Mouse (Mus musculus): Measurements from ENCODE around the gene Ramp1. TPM values are rescaled to one million over a fixed set of nuclear protein-coding genes. Genes with fewer than 3 reads are reported as not detected.
A peak's percentile ranks its signal among the peaks of the same experiment; 100 is the strongest.

The Ramp1 gene
- total and polyA plus RNA-seq, 3 experiments = 4.1 to 5.6 TPM; not detected in 1

- Histone ChIP-seq H3K27me3 (ENCODE audit: control insufficient read depth in 1 of 2, insufficient read depth in 2 of 2, low read length in 2 of 2) (no peaks in the 10 kb centered on the region), H3K79me2 (ENCODE audit: control insufficient read depth, insufficient read depth, low read length, poor library complexity) (no peaks in the 10 kb centered on the region), H3K4me3 (ENCODE audit: control insufficient read depth in 1 of 2, insufficient read depth in 1 of 2, low read depth in 2 of 2, low read length in 2 of 2) (peak overlapping the region; percentile 18 to 25), H3K9ac (ENCODE audit: control insufficient read depth, low read depth, low read length, poor library complexity, severe bottlenecking) (peak overlapping the region; percentile 63), H3K9me3 (replicated peaks; ENCODE audit: insufficient read depth, low read length) (no peaks in the 10 kb centered on the region), H3K36me3 (ENCODE audit: control insufficient read depth in 1 of 2, insufficient read depth in 2 of 2, low read length in 2 of 2) (peaks cover 0 to 19% of the 10 kb centered on the region in 2 experiments; a peak in 2 of 4 replicates), H3K4me1 (ENCODE audit: control insufficient read depth in 1 of 2, insufficient read depth in 2 of 2, low read length in 2 of 2) (peaks cover 18 to 27% of the 10 kb centered on the region in 2 experiments), H3K27ac (ENCODE audit: control insufficient read depth, low read depth, low read length) (peak overlapping the region; percentile 99)
- DNase-seq (ENCODE audit: low read depth, low spot score) = peak; percentile 92
- TF ChIP-seq ZKSCAN1 (IDR thresholded peaks at IDR 0.05; ENCODE audit: low read depth, low read length) (no peak), POLR2AphosphoS2 (IDR thresholded peaks at IDR 0.05; ENCODE audit: low read length) (peak; percentile 76), USF2 (IDR thresholded peaks at IDR 0.05; ENCODE audit: borderline replicate concordance in 1 of 2, insufficient read depth in 1 of 2, low read depth in 1 of 2, low read length in 2 of 2) (no peak), CTCF (IDR thresholded peaks at IDR 0.05 in 2 of 3, conservative IDR thresholded peaks at IDR 0.05 in 1 of 3; ENCODE audit: control insufficient read depth in 1 of 3, insufficient read depth in 1 of 3, low read depth in 2 of 3, low read length in 3 of 3, poor library complexity in 1 of 3, severe bottlenecking in 1 of 3) (no peak), ZNF384 (IDR thresholded peaks at IDR 0.05; ENCODE audit: low read depth, low read length) (no peak), POLR2A (IDR thresholded peaks at IDR 0.05; ENCODE audit: control insufficient read depth in 1 of 2, insufficient read depth in 1 of 2, low read depth in 1 of 2, low read length in 2 of 2, poor library complexity in 1 of 2) (peak; percentile 40 to 55; a peak in 2 of 4 replicates), POLR2AphosphoS5 (IDR thresholded peaks at IDR 0.05; ENCODE audit: borderline replicate concordance, low read depth, low read length) (no peak; the same call in 1 of the 2 replicates), JUND (IDR thresholded peaks at IDR 0.05; ENCODE audit: low read depth, low read length) (0 out of 2 replicates have a peak, but pooled peaks have one; percentile 53), MYC (IDR thresholded peaks at IDR 0.05; ENCODE audit: low read depth, low read length) (peak; percentile 56; the same call in 1 of the 2 replicates), BHLHE40 (IDR thresholded peaks at IDR 0.05; ENCODE audit: borderline replicate concordance, low read depth, low read length) (peak; percentile 75; the same call in 1 of the 2 replicates), NRF1 (IDR thresholded peaks at IDR 0.05; ENCODE audit: insufficient read depth, low read depth, low read length, poor library complexity, severe bottlenecking) (no peak), HCFC1 (IDR thresholded peaks at IDR 0.05; ENCODE audit: low read depth, low read length) (0 out of 2 replicates have a peak, but pooled peaks have one; percentile 20), MYB (IDR thresholded peaks at IDR 0.05; ENCODE audit: low read depth, low read length) (peak; percentile 88), CHD1 (IDR thresholded peaks at IDR 0.05; ENCODE audit: low read depth, low read length) (peak; percentile 81), RCOR1 (IDR thresholded peaks at IDR 0.05; ENCODE audit: low read depth, low read length) (peak; percentile 83), ETS1 (IDR thresholded peaks at IDR 0.05; ENCODE audit: low read depth, low read length) (peak; percentile 71), RAD21 (IDR thresholded peaks at IDR 0.05; ENCODE audit: low read depth, low read length) (no peak; the same call in 1 of the 2 replicates), NELFE (IDR thresholded peaks at IDR 0.05; ENCODE audit: low read depth, low read length) (peak; percentile 53), ZMIZ1 (IDR thresholded peaks at IDR 0.05; ENCODE audit: low read depth, low read length) (peak; percentile 66; the same call in 1 of the 2 replicates), KAT2A (conservative IDR thresholded peaks at IDR 0.05; ENCODE audit: low read depth, low read length) (0 out of 2 replicates have a peak, but pooled peaks have one; percentile 4), ELF1 (IDR thresholded peaks at IDR 0.05; ENCODE audit: low read depth, low read length) (no peak), CHD2 (IDR thresholded peaks at IDR 0.05; ENCODE audit: low read length) (0 out of 2 replicates have a peak, but pooled peaks have one; percentile 19), MAX (IDR thresholded peaks at IDR 0.05; ENCODE audit: low read length) (0 out of 2 replicates have a peak, but pooled peaks have one; percentile 41), EP300 (IDR thresholded peaks at IDR 0.05; ENCODE audit: low read depth in 1 of 2, low read length in 2 of 2) (peak; percentile 84 to 85), SMC3 (IDR thresholded peaks at IDR 0.05; ENCODE audit: low read depth, low read length) (no peak), GABPA (IDR thresholded peaks at IDR 0.05; ENCODE audit: low read depth, low read length) (no peak), MEF2A (IDR thresholded peaks at IDR 0.05; ENCODE audit: extremely low read depth, insufficient replicate concordance, low read depth, low read length, poor library complexity, severe bottlenecking) (0 out of 2 replicates have a peak, but pooled peaks have one; percentile 7), TBP (IDR thresholded peaks at IDR 0.05; ENCODE audit: low read depth, low read length) (peak; percentile 62), ZC3H11A (IDR thresholded peaks at IDR 0.05; ENCODE audit: low read depth, low read length) (no peak), MXI1 (IDR thresholded peaks at IDR 0.05; ENCODE audit: low read depth, low read length) (no peak; the same call in 1 of the 2 replicates), MAFK (IDR thresholded peaks at IDR 0.05; ENCODE audit: borderline replicate concordance, low read depth, low read length) (0 out of 2 replicates have a peak, but pooled peaks have one; percentile 0), USF1 (IDR thresholded peaks at IDR 0.05; ENCODE audit: low read depth, low read length) (no peak), GATA1 (IDR thresholded peaks at IDR 0.05; ENCODE audit: low read depth, low read length) (peak; percentile 94), SIN3A (IDR thresholded peaks at IDR 0.05; ENCODE audit: low read length) (peak; percentile 85)
These were observed 8.4 kb downstream of the Ramp1 start for GRCm38 (mm10) chr1:91187786-91188640.
